8 mouse cellular contexts compared by ENCODE assay signal in genomic region chr12:55397544-55398239, GRCm38 (mm10). TPM values are rescaled to one million over a fixed set of nuclear protein-coding genes. Genes with fewer than 3 reads are reported as not detected.
A peak's percentile ranks its signal among the peaks of the same experiment; 100 is the strongest.
DNase-seq lines count a peak whose midpoint lies in the region; ATAC-seq and TF ChIP-seq lines count a peak whose summit lies in the region.

No protein-coding gene starts in this region.

- WGBS in hindbrain, embryonic 15.5 days, result 70% methylated on average over 9 of the region's 9 CpGs
- 70% methylated on average over 9 of the region's 9 CpGs for WGBS in midbrain, embryonic 16.5 days

- no peak; the same call in 1 of the 2 replicates for TF ChIP-seq POLR2A in embryonic fibroblast, embryonic 13.5 days (IDR thresholded peaks at IDR 0.05; ENCODE audit: low read depth, low read length)

- H3K27ac ChIP-seq in layer of hippocampus, adult 2 months, result peak overlapping the region; percentile 95
- peak overlapping the region; percentile 93 for H3K27ac ChIP-seq in embryonic fibroblast, embryonic 13.5 days (ENCODE audit: insufficient read depth, low read length)
- peak overlapping the region; percentile 90 for H3K27ac ChIP-seq in hindbrain, embryonic 15.5 days (replicated peaks)
- H3K27ac ChIP-seq in midbrain, embryonic 16.5 days (ENCODE audit: low read length), result peak overlapping the region; percentile 91

- peaks cover 1% of the 10 kb centered on the region for H3K4me1 ChIP-seq in embryonic fibroblast, embryonic 13.5 days (ENCODE audit: control insufficient read depth, insufficient read depth, low read length)
- peaks cover 25% of the 10 kb centered on the region for H3K4me1 ChIP-seq in hindbrain, embryonic 15.5 days (replicated peaks)
- peaks cover 17% of the 10 kb centered on the region for H3K4me1 ChIP-seq in midbrain, embryonic 16.5 days (ENCODE audit: control insufficient read depth, insufficient read depth, low read length)

- H3K27me3 ChIP-seq in hindbrain, embryonic 15.5 days, result no peaks in the 10 kb centered on the region
- no peaks in the 10 kb centered on the region for H3K27me3 ChIP-seq in midbrain, embryonic 16.5 days (ENCODE audit: control insufficient read depth, insufficient read depth, low read depth, low read length)

- no peaks in the 10 kb centered on the region for H3K9me3 ChIP-seq in hindbrain, embryonic 15.5 days
- no peaks in the 10 kb centered on the region for H3K9me3 ChIP-seq in midbrain, embryonic 16.5 days (replicated peaks; ENCODE audit: control insufficient read depth, low read length, poor library complexity, severe bottlenecking)

- peak overlapping the region; percentile 70 for H3K4me2 ChIP-seq in hindbrain, embryonic 15.5 days
- peak overlapping the region; percentile 83 for H3K4me2 ChIP-seq in midbrain, embryonic 16.5 days (ENCODE audit: low read length)

- H3K36me3 ChIP-seq in hindbrain, embryonic 15.5 days, result no peaks in the 10 kb centered on the region
- H3K36me3 ChIP-seq in midbrain, embryonic 16.5 days (ENCODE audit: control insufficient read depth, insufficient read depth, low read length), result no peaks in the 10 kb centered on the region

- H3K9ac ChIP-seq in hindbrain, embryonic 15.5 days, result peak overlapping the region; percentile 72
- peak overlapping the region; percentile 92 for H3K9ac ChIP-seq in midbrain, embryonic 16.5 days (ENCODE audit: low read depth, low read length)

- no peak for ATAC-seq in hindbrain, embryonic 15.5 days (ENCODE audit: low FRiP score, low read depth)
- no peak for ATAC-seq in midbrain, embryonic 16.5 days

- DNase-seq in layer of hippocampus, adult 2 months (ENCODE audit: low spot score in 2 of 2), result no peak
- no peak for DNase-seq in layer of hippocampus, adult 9-10 months (ENCODE audit: low spot score)
- DNase-seq in natural killer cell, adult 2 months (ENCODE audit: low spot score in 2 of 2), result no peak
- DNase-seq in right cerebral cortex, postnatal 36 days (ENCODE audit: low spot score in 2 of 2), result no peak
- no peak for DNase-seq in testis, postnatal 14 days (ENCODE audit: low spot score)

- no peak for TF ChIP-seq CTCF in layer of hippocampus, adult 2 months (conservative IDR thresholded peaks at IDR 0.05)
- no peak for TF ChIP-seq CTCF in embryonic fibroblast, embryonic 13.5 days (IDR thresholded peaks at IDR 0.05; ENCODE audit: borderline replicate concordance, insufficient read depth, low read length)

- peak overlapping the region; percentile 92 for H3K4me3 ChIP-seq in layer of hippocampus, adult 2 months
- H3K4me3 ChIP-seq in embryonic fibroblast, embryonic 13.5 days (ENCODE audit: insufficient read depth, low read length), result peak overlapping the region; percentile 74
- peak overlapping the region; percentile 73 for H3K4me3 ChIP-seq in hindbrain, embryonic 15.5 days
- H3K4me3 ChIP-seq in midbrain, embryonic 16.5 days (ENCODE audit: low read depth, low read length), result peak overlapping the region; percentile 98

RNA-seq across cellular contexts. Expression of gene Psma6, which starts 13.7 kb away (rescaled TPM):
- total RNA-seq in layer of hippocampus, adult 2 months (2021), result 100 to 1,000 TPM; 128 to 146 TPM
- 184 and 197 TPM in 2 replicates for polyA plus RNA-seq in embryonic fibroblast, embryonic 13.5 days (2011; ENCODE audit: insufficient read length, low read depth, missing spikeins)
- polyA plus RNA-seq in hindbrain, embryonic 15.5 days (2015; fragmentation: Nextera tagmentation; extraction: Ambion mirVana), result 389 and 393 TPM in 2 replicates
- polyA plus RNA-seq in midbrain, embryonic 16.5 days (2015; fragmentation: Nextera tagmentation; extraction: Ambion mirVana), result 401 and 405 TPM in 2 replicates
